In the genomic region with DNA sequence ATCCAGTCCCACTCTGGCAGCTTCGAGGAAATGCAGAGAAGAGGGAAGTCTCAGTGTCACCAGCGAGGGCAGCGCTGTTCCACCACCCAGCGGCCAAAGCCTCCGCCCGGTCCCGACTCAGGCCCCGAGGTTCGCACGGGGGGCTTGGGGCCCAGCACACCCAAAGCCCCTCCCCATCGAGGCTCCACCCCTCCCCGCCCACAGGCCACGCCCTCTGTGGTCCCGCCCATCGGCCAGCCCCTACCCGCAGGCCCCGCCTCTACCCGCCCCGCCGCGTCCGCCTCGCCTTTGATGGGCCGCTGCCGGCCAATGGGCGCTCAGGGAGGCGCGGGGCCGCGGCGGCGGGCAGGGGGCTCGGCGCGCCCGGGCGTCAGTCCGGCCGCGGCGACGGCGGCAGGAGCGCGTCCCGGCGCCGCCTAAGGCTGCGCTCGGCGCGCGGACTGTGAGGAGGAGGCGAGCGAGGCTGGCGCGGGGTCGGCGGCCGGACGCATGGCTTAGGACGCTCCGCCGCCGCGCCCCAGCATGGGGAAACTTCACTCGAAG, we compare ENCODE assay signal across 8 mouse cellular contexts. TPM values are rescaled to one million over a fixed set of nuclear protein-coding genes. Genes with fewer than 3 reads are reported as not detected.
DNase-seq lines count a peak whose midpoint lies in the region; ATAC-seq and TF ChIP-seq lines count a peak whose summit lies in the region.

A gene (plus strand): TSS at position 370 of the 543 bp plus-strand sequence.

- peak within 1 kb of the TSS; percentile 95 for H3K4me2 ChIP-seq in intestine, postnatal 0 days (replicated peaks; ENCODE audit: low read depth)
- H3K4me2 ChIP-seq in midbrain, embryonic 11.5 days: peak within 1 kb of the TSS; percentile 93

- peak within 1 kb of the TSS; percentile 61 for H3K4me3 ChIP-seq in intestine, postnatal 0 days (ENCODE audit: low read depth, low read length)
- peak within 1 kb of the TSS; percentile 83 for H3K4me3 ChIP-seq in midbrain, embryonic 11.5 days (ENCODE audit: low read depth, low read length)
- peak within 1 kb of the TSS; percentile 69 for H3K4me3 ChIP-seq in small intestine, adult 2 months (ENCODE audit: low read depth, low read length)

- H3K27me3 ChIP-seq in intestine, postnatal 0 days (replicated peaks; ENCODE audit: control insufficient read depth, insufficient read depth, low read length): peaks cover 25% of the 10 kb centered on the region; the same call in 1 of the 2 replicates
- peaks cover 8% of the 10 kb centered on the region for H3K27me3 ChIP-seq in midbrain, embryonic 11.5 days (ENCODE audit: control insufficient read depth, insufficient read depth, low read length)
- peaks cover 14% of the 10 kb centered on the region for H3K27me3 ChIP-seq in small intestine, adult 2 months (ENCODE audit: control insufficient read depth, insufficient read depth, low read length)

- intact Hi-C loops in left cerebral cortex, postnatal 4 days (cut with DNase I): loop anchor here (10.0 kb wide), 2 partner anchors 84 to 156 kb away; a partner anchor contains a TSS

- TF ChIP-seq CTCF in intestine, postnatal 0 days (IDR thresholded peaks at IDR 0.05; ENCODE audit: low read depth): peak; percentile 62
- TF ChIP-seq CTCF in small intestine, adult 2 months (IDR thresholded peaks at IDR 0.05; ENCODE audit: extremely low read depth, insufficient read length, insufficient replicate concordance, low read depth, low read length): no peak

- no peaks in the 10 kb centered on the region; the same call in 1 of the 2 replicates for H3K36me3 ChIP-seq in intestine, postnatal 0 days (ENCODE audit: control insufficient read depth, insufficient read depth)
- no peaks in the 10 kb centered on the region for H3K36me3 ChIP-seq in midbrain, embryonic 11.5 days (ENCODE audit: control insufficient read depth, insufficient read depth, low read length)
- no peaks in the 10 kb centered on the region for H3K36me3 ChIP-seq in small intestine, adult 2 months (ENCODE audit: control insufficient read depth, insufficient read depth, low read length)

- under 1% methylated on average over 64 of the region's 67 CpGs for WGBS in intestine, postnatal 0 days
- WGBS in midbrain, embryonic 11.5 days: under 1% methylated on average over 63 of the region's 67 CpGs
- WGBS in small intestine, adult 2 months: 1% methylated on average over 64 of the region's 67 CpGs

- peak; percentile 82 for ATAC-seq in intestine, postnatal 0 days
- peak; percentile 91 for ATAC-seq in midbrain, embryonic 11.5 days (ENCODE audit: low FRiP score)

- no peaks in the 10 kb centered on the region for H3K9me3 ChIP-seq in intestine, postnatal 0 days (ENCODE audit: control insufficient read depth)
- H3K9me3 ChIP-seq in midbrain, embryonic 11.5 days (ENCODE audit: control insufficient read depth, low read length): no peaks in the 10 kb centered on the region

- peak; percentile 97 for DNase-seq in adrenal gland, postnatal 10 days
- peak; percentile 96 for DNase-seq in embryo, embryonic 11 days
- no peak for DNase-seq in gonadal fat pad, adult 2 months (ENCODE audit: low read depth)
- DNase-seq in left cerebral cortex, postnatal 4 days: peak; percentile 99
- DNase-seq in midbrain, embryonic 11.5 days (ENCODE audit: low spot score, missing footprints): peak; percentile 100
- no peak for DNase-seq in adipocyte (ENCODE audit: low spot score)

- no peaks in the 10 kb centered on the region for H3K4me1 ChIP-seq in intestine, postnatal 0 days (replicated peaks; ENCODE audit: control insufficient read depth, insufficient read depth, low read length)
- H3K4me1 ChIP-seq in midbrain, embryonic 11.5 days (ENCODE audit: control insufficient read depth, insufficient read depth, low read length): peaks cover 33% of the 10 kb centered on the region
- no peaks in the 10 kb centered on the region for H3K4me1 ChIP-seq in small intestine, adult 2 months (ENCODE audit: control insufficient read depth, insufficient read depth, insufficient read length, low read length)

- TF ChIP-seq POLR2A in small intestine, adult 2 months (IDR thresholded peaks at IDR 0.05; ENCODE audit: low read depth, low read length): no peak

- H3K9ac ChIP-seq in intestine, postnatal 0 days (ENCODE audit: low read depth, low read length): peak within 1 kb of the TSS; percentile 55
- H3K9ac ChIP-seq in midbrain, embryonic 11.5 days (ENCODE audit: low read length): peak within 1 kb of the TSS; percentile 93

- H3K27ac ChIP-seq in intestine, postnatal 0 days (ENCODE audit: low read depth, low read length): no peak within 1 kb of the TSS
- H3K27ac ChIP-seq in midbrain, embryonic 11.5 days (ENCODE audit: low read depth, low read length): peak within 1 kb of the TSS; percentile 67
- peak within 1 kb of the TSS; percentile 23; the same call in 1 of the 2 replicates for H3K27ac ChIP-seq in small intestine, adult 2 months (ENCODE audit: insufficient read depth, low read depth, low read length)

RNA-seq across cellular contexts. Expression of the gene that starts here (rescaled TPM):
- 10 to 100 TPM; 35.3 to 40.0 TPM for total RNA-seq in adrenal gland, postnatal 10 days (2021)
- polyA plus RNA-seq in gonadal fat pad, adult 2 months (2012; rRNA removed): 47.4 and 50.9 TPM in 2 replicates
- 24.5 and 26.2 TPM in 2 replicates for polyA plus RNA-seq in intestine, postnatal 0 days (2015; fragmentation: Nextera tagmentation; extraction: Ambion mirVana)
- 10 to 100 TPM; 22.5 to 25.7 TPM for total RNA-seq in left cerebral cortex, postnatal 4 days (2021)
- 50.5 and 61.1 TPM in 2 replicates for polyA plus RNA-seq in midbrain, embryonic 11.5 days (2014; fragmentation: Nextera tagmentation; extraction: Ambion mirVana)
- 13.1 and 18.3 TPM in 2 replicates for polyA plus RNA-seq in small intestine, adult 2 months (2012; rRNA removed)

Comparison
In these comparisons a context has a peak if more than half of its experiments do, and no peak if none do; other contexts are left out.
1. DNase-seq: peak in adrenal gland, postnatal 10 days (single experiment), embryo, embryonic 11 days (single experiment), left cerebral cortex, postnatal 4 days (single experiment) and midbrain, embryonic 11.5 days (single experiment); none in gonadal fat pad, adult 2 months (single experiment) and adipocyte (single experiment).
2. Peak in every context shown above with its lines, with median percentiles within 50 percentile points of each other: H3K4me3 ChIP-seq.